In the genomic region with DNA sequence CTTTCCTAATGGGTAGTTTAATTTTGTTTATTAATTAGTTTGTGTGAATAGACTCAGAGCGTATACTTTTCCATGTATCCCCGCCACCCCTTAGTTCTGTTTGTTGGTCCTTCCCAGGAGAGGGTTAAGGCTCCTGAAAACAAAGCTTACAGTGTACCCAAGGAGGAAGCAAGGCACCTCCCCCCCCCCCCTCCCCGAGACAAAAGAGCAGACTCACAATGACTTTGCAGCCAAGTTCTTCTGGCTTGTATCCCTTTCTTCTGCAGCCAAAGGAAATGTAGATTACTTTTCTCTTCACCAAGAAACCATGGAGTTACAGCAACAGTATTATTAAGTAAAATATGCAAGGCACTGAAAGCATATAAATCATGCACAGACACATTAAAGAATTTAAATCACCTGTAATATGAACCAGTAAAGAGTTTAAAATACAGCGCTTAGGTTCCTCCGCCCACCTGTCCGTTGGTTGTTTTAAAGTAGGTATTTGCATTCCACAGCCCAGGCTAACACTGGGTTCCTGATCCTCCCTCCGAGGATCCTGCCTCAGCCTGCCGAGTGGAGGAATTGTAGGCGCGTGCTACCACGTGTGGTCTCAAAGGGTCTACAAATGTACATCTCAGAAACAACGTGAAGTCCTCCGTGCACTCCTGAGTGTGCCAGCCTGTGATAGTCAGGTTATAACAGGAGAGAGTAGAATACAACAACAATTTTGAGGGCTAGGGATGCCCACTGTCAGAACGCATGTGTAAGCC, we compare ENCODE assay signal across 1 mouse cellular context.
TF ChIP-seq lines count a peak whose summit lies in the region.

No protein-coding gene starts in this region.

TF ChIP-seq in MEL, 35 proteins besides CTCF, POLR2A, EP300 and RAD21 (continued from another document):
- TF ChIP-seq JUND (IDR thresholded peaks at IDR 0.05; ENCODE audit: low read depth, low read length), result no peak
- no peak for TF ChIP-seq CHD1 (IDR thresholded peaks at IDR 0.05; ENCODE audit: low read depth, low read length)
- no peak for TF ChIP-seq TAL1 (IDR thresholded peaks at IDR 0.05; ENCODE audit: low read length)
- no peak for TF ChIP-seq GATA1 (IDR thresholded peaks at IDR 0.05; ENCODE audit: low read depth, low read length)
